Mouse (Mus musculus): ENCODE measurements around the gene Pjvk. TPM values are rescaled to one million over a fixed set of nuclear protein-coding genes. Genes with fewer than 3 reads are reported as not detected.

The Pjvk gene
- total and polyA plus RNA-seq, 2 experiments from 2014 or later, result 0.11 TPM; not detected in 1

- Histone ChIP-seq H3K4me2 (ENCODE audit: low read depth, low read length) (no peak overlapping the region), H3K27ac (ENCODE audit: low read depth) (no peak overlapping the region), H3K27me3 (ENCODE audit: control insufficient read depth, insufficient read depth, low read length) (no peaks in the 10 kb centered on the region), H3K9ac (replicated peaks; ENCODE audit: low read depth, low read length) (no peak overlapping the region), H3K36me3 (replicated peaks; ENCODE audit: control insufficient read depth, insufficient read depth, low read length) (peaks cover 8% of the 10 kb centered on the region; the same call in 1 of the 2 replicates), H3K4me3 (ENCODE audit: low read depth, low read length) (no peak overlapping the region), H3K4me1 (ENCODE audit: control insufficient read depth, insufficient read depth) (no peaks in the 10 kb centered on the region), H3K9me3 (replicated peaks; ENCODE audit: control insufficient read depth, low read length) (no peaks in the 10 kb centered on the region)
- DNase-seq (ENCODE audit: low spot score) (no peak), ATAC-seq (ENCODE audit: insufficient read depth, low read depth) (no peak)
- whole genome bisulfite sequencing, result 34% methylated on average over 5 of the region's 5 CpGs
- TF ChIP-seq CTCF (IDR thresholded peaks at IDR 0.05; ENCODE audit: low read depth), result no peak
- TF ChIP-seq EP300 (IDR thresholded peaks at IDR 0.05; ENCODE audit: low read depth), result no peak
Observed at GRCm38 (mm10) chr2:76667200-76667599, 18.9 kb downstream of the Pjvk start.

DNA sequence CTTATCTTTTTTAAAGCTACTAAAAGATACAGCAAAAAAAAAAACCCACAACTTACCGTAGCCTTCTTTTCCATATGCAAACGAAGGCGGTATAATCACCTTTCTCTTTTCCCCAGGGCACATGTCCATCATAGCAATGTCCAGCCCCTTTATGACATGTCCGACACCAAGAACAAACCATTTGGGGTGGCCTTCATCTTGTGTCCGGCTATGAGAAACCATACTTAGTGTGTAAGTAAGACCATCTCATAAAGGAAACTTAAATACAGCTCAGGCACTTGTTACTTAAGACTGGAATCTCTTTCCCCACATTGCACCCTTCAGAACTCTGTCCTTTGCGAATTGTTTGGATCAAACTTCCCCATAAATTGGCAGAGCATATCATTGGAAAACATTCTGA is 23.4 kb downstream of the Pjvk start:
- peaks cover 13% of the 10 kb centered on the region; the same call in 1 of the 2 replicates for H3K4me1 ChIP-seq (ENCODE audit: control insufficient read depth, insufficient read depth)
- no peaks in the 10 kb centered on the region for H3K9me3 ChIP-seq (replicated peaks; ENCODE audit: control insufficient read depth, low read length)
- peak overlapping the region; percentile 60; the same call in 1 of the 2 replicates for H3K9ac ChIP-seq (replicated peaks; ENCODE audit: low read depth, low read length)
- DNase-seq (ENCODE audit: low spot score) (no peak), ATAC-seq (ENCODE audit: insufficient read depth, low read depth) (no peak)
- no peak for TF ChIP-seq CTCF (IDR thresholded peaks at IDR 0.05; ENCODE audit: low read depth)
- TF ChIP-seq EP300 (IDR thresholded peaks at IDR 0.05; ENCODE audit: low read depth), result no peak
- WGBS, result 72% methylated on average over 6 of the region's 6 CpGs
- no peaks in the 10 kb centered on the region for H3K27me3 ChIP-seq (ENCODE audit: control insufficient read depth, insufficient read depth, low read length)
- H3K4me3 ChIP-seq (ENCODE audit: low read depth, low read length), result peak overlapping the region; percentile 52
- H3K36me3 ChIP-seq (replicated peaks; ENCODE audit: control insufficient read depth, insufficient read depth, low read length), result no peaks in the 10 kb centered on the region
- H3K27ac ChIP-seq (ENCODE audit: low read depth), result no peak overlapping the region
- peak overlapping the region; percentile 70 for H3K4me2 ChIP-seq (ENCODE audit: low read depth, low read length)

- no peaks in the 10 kb centered on the region for H3K36me3 ChIP-seq (replicated peaks; ENCODE audit: control insufficient read depth, insufficient read depth, low read length)
- peak overlapping the region; percentile 52 for H3K4me3 ChIP-seq (ENCODE audit: low read depth, low read length)
- TF ChIP-seq EP300 (IDR thresholded peaks at IDR 0.05; ENCODE audit: low read depth) (no peak), CTCF (IDR thresholded peaks at IDR 0.05; ENCODE audit: low read depth) (no peak)
- peak overlapping the region; percentile 70 for H3K4me2 ChIP-seq (ENCODE audit: low read depth, low read length)
- H3K27me3 ChIP-seq (ENCODE audit: control insufficient read depth, insufficient read depth, low read length), result no peaks in the 10 kb centered on the region
- WGBS, result 20% methylated on average over 9 of the region's 9 CpGs
- H3K9me3 ChIP-seq (replicated peaks; ENCODE audit: control insufficient read depth, low read length), result no peaks in the 10 kb centered on the region
- H3K9ac ChIP-seq (replicated peaks; ENCODE audit: low read depth, low read length), result peak overlapping the region; percentile 60
- peak overlapping the region; percentile 82 for H3K27ac ChIP-seq (ENCODE audit: low read depth)
- ATAC-seq (ENCODE audit: insufficient read depth, low read depth) (no peak), DNase-seq (ENCODE audit: low spot score) (no peak)
- H3K4me1 ChIP-seq (ENCODE audit: control insufficient read depth, insufficient read depth), result peaks cover 13% of the 10 kb centered on the region; the same call in 1 of the 2 replicates
Observed at GRCm38 (mm10) chr2:76672134-76672745, 24.0 kb downstream of the Pjvk start.

- no peaks in the 10 kb centered on the region for H3K27me3 ChIP-seq (ENCODE audit: control insufficient read depth, insufficient read depth, low read length)
- H3K9me3 ChIP-seq (replicated peaks; ENCODE audit: control insufficient read depth, low read length), result no peaks in the 10 kb centered on the region
- no peak for TF ChIP-seq CTCF (IDR thresholded peaks at IDR 0.05; ENCODE audit: low read depth)
- no peak for TF ChIP-seq EP300 (IDR thresholded peaks at IDR 0.05; ENCODE audit: low read depth)
- no peaks in the 10 kb centered on the region for H3K36me3 ChIP-seq (replicated peaks; ENCODE audit: control insufficient read depth, insufficient read depth, low read length)
- H3K4me3 ChIP-seq (ENCODE audit: low read depth, low read length), result peak within 1 kb of the TSS; percentile 52
- peak within 1 kb of the TSS; percentile 82 for H3K27ac ChIP-seq (ENCODE audit: low read depth)
- ATAC-seq (ENCODE audit: insufficient read depth, low read depth) (peak; percentile 92), DNase-seq (ENCODE audit: low spot score) (peak; percentile 89)
- peaks cover 13% of the 10 kb centered on the region; the same call in 1 of the 2 replicates for H3K4me1 ChIP-seq (ENCODE audit: control insufficient read depth, insufficient read depth)
- H3K4me2 ChIP-seq (ENCODE audit: low read depth, low read length), result peak within 1 kb of the TSS; percentile 70
- under 1% methylated on average over 17 of the region's 17 CpGs for WGBS
- peak within 1 kb of the TSS; percentile 60 for H3K9ac ChIP-seq (replicated peaks; ENCODE audit: low read depth, low read length)
Observed at GRCm38 (mm10) chr2:76672966-76673392, 24.7 kb downstream of the Pjvk start, which contains the start of gene Fkbp7. Fkbp7 (minus strand) TSS chr2:76673116.

GRCm38 (mm10) chr2:76673472-76674081 is 25.3 kb downstream of the Pjvk start:
- WGBS, result 28% methylated on average over 7 of the region's 7 CpGs
- no peak for ATAC-seq (ENCODE audit: insufficient read depth, low read depth)
- Histone ChIP-seq H3K9ac (replicated peaks; ENCODE audit: low read depth, low read length) (no peak overlapping the region), H3K4me3 (ENCODE audit: low read depth, low read length) (peak overlapping the region; percentile 52), H3K27me3 (ENCODE audit: control insufficient read depth, insufficient read depth, low read length) (no peaks in the 10 kb centered on the region), H3K27ac (ENCODE audit: low read depth) (peak overlapping the region; percentile 82), H3K9me3 (replicated peaks; ENCODE audit: control insufficient read depth, low read length) (no peaks in the 10 kb centered on the region), H3K4me1 (ENCODE audit: control insufficient read depth, insufficient read depth) (peaks cover 13% of the 10 kb centered on the region; the same call in 1 of the 2 replicates), H3K36me3 (replicated peaks; ENCODE audit: control insufficient read depth, insufficient read depth, low read length) (0 out of 2 replicates have a peak, but pooled peaks cover 5% of the 10 kb centered on the region), H3K4me2 (ENCODE audit: low read depth, low read length) (peak overlapping the region; percentile 70)
- TF ChIP-seq CTCF (IDR thresholded peaks at IDR 0.05; ENCODE audit: low read depth), result peak; percentile 38
- no peak for TF ChIP-seq EP300 (IDR thresholded peaks at IDR 0.05; ENCODE audit: low read depth)
- no peak for DNase-seq (ENCODE audit: low spot score)
